Comparison of ENCODE assay signal across 22 mouse cellular contexts in the genomic region with DNA sequence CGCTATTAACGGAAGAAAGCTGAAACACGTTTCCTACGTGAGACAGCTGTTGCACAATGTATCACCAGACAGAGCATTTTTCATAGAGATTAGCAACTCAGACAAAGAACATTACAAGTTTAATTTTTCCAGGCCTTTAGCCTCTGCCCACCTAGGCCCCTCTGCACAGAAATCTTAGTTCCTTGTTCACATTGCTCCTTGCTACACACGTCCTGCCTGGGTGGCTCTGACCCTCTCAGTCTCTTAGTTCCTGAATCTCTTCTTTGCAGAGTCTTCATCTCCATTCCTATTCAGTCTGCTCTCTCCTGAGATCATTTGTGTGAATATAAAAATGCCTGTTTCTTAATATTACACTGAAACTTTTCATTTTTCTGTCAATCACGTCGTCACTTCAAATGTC. TPM values are rescaled to one million over a fixed set of nuclear protein-coding genes. Genes with fewer than 3 reads are reported as not detected.
DNase-seq lines count a peak whose midpoint lies in the region; ATAC-seq and TF ChIP-seq lines count a peak whose summit lies in the region.
"Had no signal": no experiment of that assay in that cellular context is flagged by ENCODE, and none has a peak within 500 bp of the region (broad histone marks: within the 10 kb centered on the region; RNA-seq: fewer than 3 reads in every experiment).

No protein-coding gene starts in this region.

- no peak for TF ChIP-seq CTCF in liver, postnatal 0 days (IDR thresholded peaks at IDR 0.05; ENCODE audit: low read depth)
- no peak for TF ChIP-seq CTCF in G1E (IDR thresholded peaks at IDR 0.05; ENCODE audit: low read depth, low read length)

- no peaks in the 10 kb centered on the region for H3K27me3 ChIP-seq in liver, postnatal 0 days (ENCODE audit: insufficient read depth, low read length)
- H3K27me3 ChIP-seq in liver, embryonic 12.5 days (replicated peaks), result no peaks in the 10 kb centered on the region
- no peaks in the 10 kb centered on the region for H3K27me3 ChIP-seq in G1E (ENCODE audit: insufficient read depth, low read length)
- H3K27me3 ChIP-seq: embryonic facial prominence, embryonic 15.5 days; forebrain, embryonic 12.5 days; heart, embryonic 13.5 days had no signal

- no peak for TF ChIP-seq EP300 in liver, postnatal 0 days (IDR thresholded peaks at IDR 0.05; ENCODE audit: low read depth)

- ATAC-seq in liver, postnatal 0 days, result no peak
- no peak for ATAC-seq in liver, embryonic 12.5 days
- peak; percentile 38; the same call in 1 of the 2 replicates for ATAC-seq in G1E (ENCODE audit: extremely low read depth, insufficient number of reproducible peaks, low FRiP score, poor library complexity, severe bottlenecking)
- peak; percentile 78 for ATAC-seq in granulocyte monocyte progenitor cell, adult 5-6 weeks (replicated peaks; ENCODE audit: poor library complexity, severe bottlenecking)
- ATAC-seq: CD4-positive, CD25-positive, alpha-beta regulatory T cell, adult 4 months; forebrain, embryonic 16.5 days; hindbrain, embryonic 16.5 days; inflammation-experienced regulatory T-cells, adult 6 months had no signal

- 0 out of 2 replicates have a peak overlapping the region, but pooled peaks have one; percentile 18 for H3K4me2 ChIP-seq in liver, postnatal 0 days (ENCODE audit: low read depth, low read length)
- no peak overlapping the region for H3K4me2 ChIP-seq in liver, embryonic 12.5 days
- H3K4me2 ChIP-seq: embryonic facial prominence, embryonic 15.5 days; forebrain, embryonic 12.5 days; heart, embryonic 13.5 days had no signal

- no peaks in the 10 kb centered on the region for H3K9me3 ChIP-seq in liver, postnatal 0 days (ENCODE audit: low read length)
- no peaks in the 10 kb centered on the region for H3K9me3 ChIP-seq in liver, embryonic 12.5 days (replicated peaks)
- H3K9me3 ChIP-seq in G1E (replicated peaks), result no peaks in the 10 kb centered on the region
- H3K9me3 ChIP-seq: embryonic facial prominence, embryonic 15.5 days; forebrain, embryonic 12.5 days; heart, embryonic 13.5 days had no signal

- H3K4me3 ChIP-seq in liver, postnatal 0 days (ENCODE audit: low read depth, low read length), result no peak overlapping the region
- no peak overlapping the region for H3K4me3 ChIP-seq in liver, embryonic 12.5 days
- no peak overlapping the region for H3K4me3 ChIP-seq in G1E (ENCODE audit: low read depth, low read length)
- H3K4me3 ChIP-seq: embryonic facial prominence, embryonic 15.5 days; erythroblast, embryonic 14.5 days; forebrain, embryonic 12.5 days; heart, embryonic 13.5 days had no signal

- no peak for DNase-seq in liver, postnatal 0 days
- DNase-seq in G1E (ENCODE audit: low spot score), result no peak
- DNase-seq in embryo, embryonic 11 days, result no peak
- no peak for DNase-seq in B cell, adult 2 months
- DNase-seq: adrenal gland, postnatal 14 days; cerebellum, adult 18-20 months; cerebellum, adult 9-11 months; cerebellum, postnatal 36 days; gastrocnemius, postnatal 14 days; heart, adult 11 months; heart, postnatal 36 days had no signal

- peaks cover 17% of the 10 kb centered on the region for H3K4me1 ChIP-seq in liver, postnatal 0 days (ENCODE audit: insufficient read depth)
- H3K4me1 ChIP-seq in liver, embryonic 12.5 days, result peaks cover 5% of the 10 kb centered on the region
- H3K4me1 ChIP-seq in G1E (ENCODE audit: insufficient read depth, low read depth, low read length), result peaks cover 8% of the 10 kb centered on the region
- H3K4me1 ChIP-seq: forebrain, embryonic 12.5 days had no signal

- no peak overlapping the region for H3K27ac ChIP-seq in liver, postnatal 0 days (ENCODE audit: low read depth)
- H3K27ac ChIP-seq in liver, embryonic 12.5 days, result no peak overlapping the region
- H3K27ac ChIP-seq: embryonic facial prominence, embryonic 15.5 days; forebrain, embryonic 12.5 days; heart, embryonic 13.5 days had no signal

- H3K36me3 ChIP-seq in liver, postnatal 0 days (replicated peaks; ENCODE audit: insufficient read depth, low read length), result peaks cover 18% of the 10 kb centered on the region
- peaks cover 18% of the 10 kb centered on the region for H3K36me3 ChIP-seq in liver, embryonic 12.5 days
- peaks cover 72% of the 10 kb centered on the region for H3K36me3 ChIP-seq in G1E (replicated peaks)
- H3K36me3 ChIP-seq: embryonic facial prominence, embryonic 15.5 days had no signal

- WGBS in liver, postnatal 0 days (ENCODE audit: insufficient replicate concordance), result 49% methylated on average over 7 of the region's 7 CpGs
- WGBS in liver, embryonic 12.5 days (ENCODE audit: insufficient replicate concordance), result 70% methylated on average over 7 of the region's 7 CpGs

- no peak overlapping the region for H3K9ac ChIP-seq in liver, postnatal 0 days (replicated peaks)
- no peak overlapping the region for H3K9ac ChIP-seq in liver, embryonic 12.5 days
- H3K9ac ChIP-seq: embryonic facial prominence, embryonic 15.5 days; forebrain, embryonic 12.5 days; heart, embryonic 13.5 days had no signal

RNA-seq across cellular contexts. Expression of gene Lpar6, which starts 19.7 kb away (rescaled TPM):
- 12.2 and 12.9 TPM in 2 replicates for polyA plus RNA-seq in liver, postnatal 0 days (2015; fragmentation: Nextera tagmentation; extraction: Ambion mirVana)
- polyA plus RNA-seq in liver, embryonic 12.5 days (2016; fragmentation: Nextera tagmentation; extraction: Ambion mirVana), result 5.5 TPM in 2 replicates
- total RNA-seq in G1E (2014; fragmentation: Nextera tagmentation) (2.0 and 3.1 TPM in 2 replicates), G1E (2017) (4.1 and 4.5 TPM in 2 replicates)
- polyA plus RNA-seq in G1E (2012), result 0.03 and 0.05 TPM in 2 replicates
- 11.4 and 14.7 TPM in 2 replicates for total RNA-seq in granulocyte monocyte progenitor cell, adult 5-6 weeks (2014; fragmentation: Nextera tagmentation)
- total RNA-seq in granulocyte monocyte progenitor cell, adult 5-6 weeks (2017), result 12.9 and 14.8 TPM in 2 replicates
- total RNA-seq: MEL had no signal
- polyA plus RNA-seq: erythroblast, embryonic 14.5 days had no signal

Comparison
In these comparisons a context has a peak if more than half of its experiments do, and no peak if none do; other contexts are left out.
1. ATAC-seq: peak in G1E (single experiment) and granulocyte monocyte progenitor cell, adult 5-6 weeks (single experiment); none in liver, postnatal 0 days (single experiment) and liver, embryonic 12.5 days (single experiment).